8 mouse cellular contexts compared by ENCODE assay signal in the genomic region with DNA sequence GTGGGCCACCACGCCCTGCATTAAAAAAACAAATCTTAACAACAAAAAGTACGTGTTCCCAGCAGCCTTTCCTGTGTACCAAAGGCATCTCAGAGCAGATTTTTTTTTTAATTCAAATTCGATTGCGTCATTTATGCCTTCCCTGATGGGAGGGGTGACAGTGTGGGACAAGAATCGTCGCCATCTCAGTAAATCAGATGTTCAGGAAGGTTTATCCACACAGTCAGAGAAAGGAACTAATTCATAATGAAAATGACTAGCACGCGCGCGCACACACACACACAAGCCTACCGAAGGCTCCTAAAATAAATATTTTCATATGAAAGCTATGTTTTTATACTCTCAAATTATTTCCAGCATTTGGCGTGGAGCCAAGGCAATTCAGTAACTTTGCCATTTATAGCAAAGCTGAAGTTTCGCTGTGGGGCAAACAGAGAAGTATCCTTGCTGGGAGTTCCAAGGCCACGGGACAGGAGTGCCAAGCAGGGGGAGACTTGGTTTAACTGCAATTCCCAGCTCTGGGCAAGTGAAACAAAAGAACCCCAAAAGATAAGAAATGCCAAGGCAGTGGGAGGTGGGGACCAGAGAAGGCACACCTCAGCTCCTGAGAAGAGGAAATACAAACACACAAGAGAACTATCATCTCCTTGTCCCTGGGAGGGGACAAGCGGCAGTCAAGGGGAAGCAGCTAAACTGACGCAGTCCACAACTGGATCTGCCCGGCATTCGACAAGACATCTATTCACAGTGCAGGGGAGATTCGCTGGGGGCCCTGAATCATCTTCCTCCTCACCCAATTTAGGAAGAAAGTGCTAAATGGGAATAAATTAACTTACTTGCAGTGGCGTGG. TPM values are rescaled to one million over a fixed set of nuclear protein-coding genes. Genes with fewer than 3 reads are reported as not detected.
DNase-seq lines count a peak whose midpoint lies in the region; ATAC-seq and TF ChIP-seq lines count a peak whose summit lies in the region.
"Had no signal": no experiment of that assay in that cellular context is flagged by ENCODE, and none has a peak within 500 bp of the region (broad histone marks: within the 10 kb centered on the region; RNA-seq: fewer than 3 reads in every experiment).

No protein-coding gene starts in this region.

- H3K4me3 ChIP-seq in C2C12 (ENCODE audit: insufficient read depth, poor library complexity, severe bottlenecking) = no peak overlapping the region
- no peak overlapping the region for H3K4me3 ChIP-seq in heart, embryonic 15.5 days
- no peak overlapping the region for H3K4me3 ChIP-seq in lung, postnatal 0 days (ENCODE audit: low read depth, low read length)

- peaks cover 44% of the 10 kb centered on the region for H3K4me1 ChIP-seq in heart, embryonic 15.5 days (replicated peaks)
- H3K4me1 ChIP-seq in lung, postnatal 0 days (ENCODE audit: insufficient read depth, low read depth, low read length) = peaks cover 27% of the 10 kb centered on the region

- TF ChIP-seq CTCF in C2C12 (IDR thresholded peaks at IDR 0.05; ENCODE audit: control insufficient read depth, insufficient read depth, insufficient read length) = no peak
- no peak for TF ChIP-seq CTCF in lung, postnatal 0 days (IDR thresholded peaks at IDR 0.05)

- no peak for ATAC-seq in heart, embryonic 15.5 days (replicated peaks; ENCODE audit: insufficient number of reproducible peaks, insufficient read depth, low FRiP score, low read depth)
- ATAC-seq in lung, postnatal 0 days = peak; percentile 10; the same call in 1 of the 2 replicates

- WGBS in heart, embryonic 15.5 days = 65% methylated on average over 20 of the region's 20 CpGs
- 19% methylated on average over 20 of the region's 20 CpGs for WGBS in lung, postnatal 0 days

- TF ChIP-seq EP300 in lung, postnatal 0 days (IDR thresholded peaks at IDR 0.05) = peak; percentile 78

- peaks cover 30% of the 10 kb centered on the region for H3K79me2 ChIP-seq in C2C12 (ENCODE audit: control insufficient read depth, insufficient read depth)

- H3K27ac ChIP-seq in heart, embryonic 15.5 days = peak overlapping the region; percentile 39
- H3K27ac ChIP-seq in lung, postnatal 0 days (ENCODE audit: low read length) = peak overlapping the region; percentile 62

- no peak overlapping the region; the same call in 1 of the 2 replicates for H3K4me2 ChIP-seq in heart, embryonic 15.5 days
- peak overlapping the region; percentile 41 for H3K4me2 ChIP-seq in lung, postnatal 0 days (replicated peaks; ENCODE audit: low read depth, low read length)

- DNase-seq in NIH3T3 (ENCODE audit: low read depth) = peak; percentile 76
- peak; percentile 70 for DNase-seq in lung, postnatal 0 days (ENCODE audit: low spot score)
- no peak for DNase-seq in spleen, postnatal 4 days (ENCODE audit: low spot score in 2 of 2)
- no peak for DNase-seq in urinary bladder, adult 2 months (ENCODE audit: low spot score)
- DNase-seq in natural killer cell, adult 2 months (ENCODE audit: low spot score in 2 of 2) = no peak
- DNase-seq: cerebellum, adult 11 months had no signal

- H3K27me3 ChIP-seq in C2C12 (ENCODE audit: control insufficient read depth, insufficient read depth, insufficient read length) = no peaks in the 10 kb centered on the region
- no peaks in the 10 kb centered on the region for H3K27me3 ChIP-seq in heart, embryonic 15.5 days
- H3K27me3 ChIP-seq in lung, postnatal 0 days (replicated peaks; ENCODE audit: insufficient read depth, low read length) = no peaks in the 10 kb centered on the region

- H3K79me3 ChIP-seq in C2C12 (ENCODE audit: low read depth) = peaks cover 5% of the 10 kb centered on the region

- H3ac ChIP-seq in C2C12 (ENCODE audit: control insufficient read depth, insufficient read length, low read depth) = no peak overlapping the region

- H3K9ac ChIP-seq in heart, embryonic 15.5 days = no peak overlapping the region
- no peak overlapping the region for H3K9ac ChIP-seq in lung, postnatal 0 days (replicated peaks; ENCODE audit: low read depth)

- no peaks in the 10 kb centered on the region for H3K9me3 ChIP-seq in heart, embryonic 15.5 days (replicated peaks)
- H3K9me3 ChIP-seq in lung, postnatal 0 days (ENCODE audit: low read length) = no peaks in the 10 kb centered on the region

- no peaks in the 10 kb centered on the region for H3K36me3 ChIP-seq in C2C12 (ENCODE audit: control insufficient read depth, insufficient read depth)
- no peaks in the 10 kb centered on the region for H3K36me3 ChIP-seq in heart, embryonic 15.5 days
- H3K36me3 ChIP-seq in lung, postnatal 0 days (ENCODE audit: insufficient read depth, low read length) = no peaks in the 10 kb centered on the region

TF ChIP-seq in C2C12, 6 proteins besides CTCF, POLR2A, EP300 and RAD21:
- no peak for TF ChIP-seq MYOD1 (IDR thresholded peaks at IDR 0.05; ENCODE audit: control insufficient read depth, insufficient read length, low read depth)
- TF ChIP-seq FOSL1 (IDR thresholded peaks at IDR 0.05; ENCODE audit: insufficient read depth, low read length, poor library complexity, severe bottlenecking) = no peak
- no peak for TF ChIP-seq MAX (IDR thresholded peaks at IDR 0.05)
- TF ChIP-seq CEBPB (IDR thresholded peaks at IDR 0.05; ENCODE audit: low read depth) = peak; percentile 33
- no peak for TF ChIP-seq MYOG (IDR thresholded peaks at IDR 0.05; ENCODE audit: control insufficient read depth, extremely low read depth, insufficient read length)
- TF ChIP-seq USF1 (IDR thresholded peaks at IDR 0.05; ENCODE audit: low read depth) = no peak

RNA-seq across cellular contexts. Expression of a gene that starts 34.1 kb away (rescaled TPM):
- 5.0 TPM for polyA plus RNA-seq in C2C12 (2012; fragmentation: generic; extraction: Trizol)
- polyA plus RNA-seq in heart, embryonic 15.5 days (2015; fragmentation: Nextera tagmentation; extraction: Ambion mirVana) = 10.9 and 12.6 TPM in 2 replicates
- polyA plus RNA-seq in lung, postnatal 0 days (2015; fragmentation: Nextera tagmentation; extraction: Ambion mirVana) = 13.5 and 15.3 TPM in 2 replicates
- 23.0 and 27.0 TPM in 2 replicates for polyA plus RNA-seq in urinary bladder, adult 2 months (2012; rRNA removed)

Comparison
In these comparisons a context has a peak if more than half of its experiments do, and no peak if none do; other contexts are left out.
1. DNase-seq: peak in NIH3T3 (single experiment) and lung, postnatal 0 days (single experiment); none in spleen, postnatal 4 days (0 of 2), urinary bladder, adult 2 months (single experiment) and natural killer cell, adult 2 months (0 of 2).